Mouse (Mus musculus) MEL (cell line): Measurements from ENCODE around the gene Kctd11. TPM values are rescaled to one million over a fixed set of nuclear protein-coding genes. Genes with fewer than 3 reads are reported as not detected.

Experiments used
- DNase-seq: peaks from one replicate; pipeline ENCODE4 v3.0.0; 2011; ENCODE audit warnings: low read depth, low spot score
- H3K27ac ChIP-seq: 2 replicates; pipeline ENCODE4 v1.5.1; 2012; ENCODE audit warnings: low read depth, mild to moderate bottlenecking, control low read depth, low read length, moderate library complexity; ENCODE audit not compliant: control insufficient read depth
- H3K27me3 ChIP-seq, 2 experiments: fragments of 150-350 bp in 1 of 2; sonication (generic) in 1 of 2; 2 replicates each; pipeline ENCODE4 v1.6.1; 2012; ENCODE audit warnings: low read length in 2 of 2, mild to moderate bottlenecking in 2 of 2, improper control_type of control experiment in 1 of 2, moderate library complexity in 1 of 2; ENCODE audit not compliant: insufficient read depth in 2 of 2, control insufficient read depth in 1 of 2
- H3K36me3 ChIP-seq, 2 experiments: 2 replicates each; pipeline ENCODE4 v1.6.1; 2012 to 2014; ENCODE audit warnings: low read length in 2 of 2, improper control_type of control experiment in 1 of 2, inconsistent platforms in 1 of 2, mild to moderate bottlenecking in 1 of 2; ENCODE audit not compliant: insufficient read depth in 2 of 2, control insufficient read depth in 1 of 2
- H3K4me1 ChIP-seq, 2 experiments: fragments of 150-350 bp in 1 of 2; sonication (generic) in 1 of 2; 2 replicates each; pipeline ENCODE4 v1.6.1; 2012; ENCODE audit warnings: low read length in 2 of 2, improper control_type of control experiment in 1 of 2, mild to moderate bottlenecking in 1 of 2; ENCODE audit not compliant: insufficient read depth in 2 of 2, control insufficient read depth in 1 of 2
- H3K4me3 ChIP-seq, 2 experiments: fragments of 150-350 bp in 1 of 2; sonication (generic) in 1 of 2; 2 replicates each; pipeline ENCODE4 v1.5.1; 2012; ENCODE audit warnings: low read depth in 2 of 2, low read length in 2 of 2, mild to moderate bottlenecking in 2 of 2, moderate library complexity in 2 of 2, control low read depth in 1 of 2, improper control_type of control experiment in 1 of 2; ENCODE audit not compliant: control insufficient read depth in 1 of 2, insufficient read depth in 1 of 2
- H3K79me2 ChIP-seq: 2 replicates; pipeline ENCODE4 v1.6.1; 2012; ENCODE audit warnings: mild to moderate bottlenecking, low read length, moderate library complexity; ENCODE audit not compliant: control insufficient read depth, poor library complexity, insufficient read depth
- H3K9ac ChIP-seq: 2 replicates; pipeline ENCODE4 v1.6.1; 2012; ENCODE audit warnings: low read depth, mild to moderate bottlenecking, control low read depth, low read length, moderate library complexity; ENCODE audit not compliant: control insufficient read depth, poor library complexity, severe bottlenecking
- H3K9me3 ChIP-seq: fragments of 150-350 bp; sonication (generic); replicated peaks from 2 replicates; pipeline ENCODE4 v1.6.1; 2012; ENCODE audit warnings: mild to moderate bottlenecking, low read length, improper control_type of control experiment, moderate library complexity; ENCODE audit not compliant: insufficient read depth
- BHLHE40 ChIP-seq: IDR thresholded peaks from 2 replicates; pipeline ENCODE4 v1.6.1; 2012; ENCODE audit warnings: low read depth, mild to moderate bottlenecking, inconsistent platforms, low read length, improper control_type of control experiment, borderline replicate concordance
- CHD1 ChIP-seq: IDR thresholded peaks from 2 replicates; pipeline ENCODE4 v1.6.1; 2012; ENCODE audit warnings: low read depth, mild to moderate bottlenecking, inconsistent platforms, low read length, improper control_type of control experiment
- E2F4 ChIP-seq: IDR thresholded peaks from 2 replicates; pipeline ENCODE4 v1.6.1; 2011; ENCODE audit warnings: low read depth, low read length, improper control_type of control experiment, borderline replicate concordance
- ELF1 ChIP-seq: IDR thresholded peaks from 2 replicates; pipeline ENCODE4 v1.6.1; 2014; ENCODE audit warnings: low read depth, mild to moderate bottlenecking, inconsistent platforms, low read length, improper control_type of control experiment, moderate library complexity
- EP300 ChIP-seq, 2 experiments: IDR thresholded peaks; 2 replicates each; pipeline ENCODE4 v1.6.1; 2011; ENCODE audit warnings: improper control_type of control experiment in 2 of 2, low read length in 2 of 2, low read depth in 1 of 2, mild to moderate bottlenecking in 1 of 2
- ETS1 ChIP-seq: IDR thresholded peaks from 2 replicates; pipeline ENCODE4 v1.6.1; 2012; ENCODE audit warnings: low read depth, mild to moderate bottlenecking, inconsistent platforms, low read length, improper control_type of control experiment, moderate library complexity
- GATA1 ChIP-seq: IDR thresholded peaks from 2 replicates; pipeline ENCODE4 v1.6.1; 2011; ENCODE audit warnings: low read depth, low read length, improper control_type of control experiment
- HCFC1 ChIP-seq: IDR thresholded peaks from 2 replicates; pipeline ENCODE4 v1.6.1; 2012; ENCODE audit warnings: low read depth, mild to moderate bottlenecking, inconsistent platforms, low read length, improper control_type of control experiment, moderate library complexity
- JUND ChIP-seq: IDR thresholded peaks from 2 replicates; pipeline ENCODE4 v1.6.1; 2011; ENCODE audit warnings: low read depth, mild to moderate bottlenecking, improper control_type of control experiment, low read length
- MAFK ChIP-seq: IDR thresholded peaks from 2 replicates; pipeline ENCODE4 v1.6.1; 2011; ENCODE audit warnings: low read depth, mild to moderate bottlenecking, low read length, improper control_type of control experiment, borderline replicate concordance
- MAX ChIP-seq: IDR thresholded peaks from 2 replicates; pipeline ENCODE4 v1.6.1; 2011; ENCODE audit warnings: low read length, improper control_type of control experiment
- MEF2A ChIP-seq: IDR thresholded peaks from 2 replicates; pipeline ENCODE4 v1.6.1; 2014; ENCODE audit warnings: low read depth, mild to moderate bottlenecking, inconsistent platforms, low read length, improper control_type of control experiment; ENCODE audit not compliant: poor library complexity, insufficient replicate concordance, severe bottlenecking; ENCODE audit errors: extremely low read depth
- MYB ChIP-seq: IDR thresholded peaks from 2 replicates; pipeline ENCODE4 v1.6.1; 2011; ENCODE audit warnings: mild to moderate bottlenecking, low read depth, low read length, improper control_type of control experiment
- MYC ChIP-seq: IDR thresholded peaks from 2 replicates; pipeline ENCODE4 v1.6.1; 2011; ENCODE audit warnings: low read depth, mild to moderate bottlenecking, low read length, improper control_type of control experiment, moderate library complexity
- NELFE ChIP-seq: IDR thresholded peaks from 2 replicates; pipeline ENCODE4 v1.6.1; 2011; ENCODE audit warnings: low read depth, low read length, improper control_type of control experiment
- POLR2AphosphoS5 ChIP-seq: IDR thresholded peaks from 2 replicates; pipeline ENCODE4 v1.6.1; 2012; ENCODE audit warnings: low read depth, borderline replicate concordance, mild to moderate bottlenecking, inconsistent platforms, low read length, moderate library complexity, mixed read lengths
- RCOR1 ChIP-seq: IDR thresholded peaks from 2 replicates; pipeline ENCODE4 v1.6.1; 2012; ENCODE audit warnings: low read depth, mild to moderate bottlenecking, inconsistent platforms, low read length, improper control_type of control experiment
- SIN3A ChIP-seq: IDR thresholded peaks from 2 replicates; pipeline ENCODE4 v1.6.1; 2012; ENCODE audit warnings: low read length, improper control_type of control experiment, inconsistent platforms
- SMC3 ChIP-seq: IDR thresholded peaks from 2 replicates; pipeline ENCODE4 v1.6.1; 2011; ENCODE audit warnings: low read depth, low read length, improper control_type of control experiment
- TBP ChIP-seq: IDR thresholded peaks from 2 replicates; pipeline ENCODE4 v1.8.0; 2011; ENCODE audit warnings: low read depth, low read length, improper control_type of control experiment
- TCF12 ChIP-seq: IDR thresholded peaks from 2 replicates; pipeline ENCODE4 v1.6.1; 2014; ENCODE audit warnings: low read depth, mild to moderate bottlenecking, inconsistent platforms, low read length, improper control_type of control experiment, moderate library complexity
- USF2 ChIP-seq, 2 experiments: IDR thresholded peaks; 2 replicates each; pipeline ENCODE4 v1.6.1; 2011 to 2012; ENCODE audit warnings: improper control_type of control experiment in 2 of 2, low read length in 2 of 2, borderline replicate concordance in 1 of 2, inconsistent platforms in 1 of 2, low read depth in 1 of 2, mild to moderate bottlenecking in 1 of 2; ENCODE audit not compliant: insufficient read depth in 1 of 2
- ZKSCAN1 ChIP-seq: IDR thresholded peaks from 2 replicates; pipeline ENCODE4 v1.6.1; 2012; ENCODE audit warnings: low read depth, mild to moderate bottlenecking, inconsistent platforms, low read length, improper control_type of control experiment, moderate library complexity
- ZNF384 ChIP-seq: IDR thresholded peaks from 2 replicates; pipeline ENCODE4 v1.6.1; 2012; ENCODE audit warnings: low read depth, mild to moderate bottlenecking, inconsistent platforms, low read length, improper control_type of control experiment
- polyA plus RNA-seq, 2 experiments: library from polyadenylated mRNA; stranded (reverse) in 1 of 2; unstranded in 1 of 2; fragments of >175 nt in 1 of 2; fragments of >200 nt in 1 of 2; gene quantifications; 2 replicates each; pipeline versions ENCODE4 v1.2.1 to v1.2.4; 2012; ENCODE audit warnings: low replicate concordance in 2 of 2, low read depth in 1 of 2; ENCODE audit not compliant: insufficient read length in 2 of 2, insufficient read depth in 1 of 2, missing spikeins in 1 of 2
- total RNA-seq: library from RNA; depleted of rRNA; stranded (reverse); fragments of 300-350 nt; gene quantifications from 2 replicates; pipeline ENCODE4 v1.2.3, GENCODE M21; 2012

Kctd11 gene
- total and polyA plus RNA-seq, 3 experiments: 0.19 to 0.49 TPM; not detected in 1

- no peaks in the 10 kb centered on the region for H3K27me3 ChIP-seq
- H3K79me2 ChIP-seq: no peaks in the 10 kb centered on the region
- H3K4me1 ChIP-seq: peaks cover 11 to 57% of the 10 kb centered on the region in 2 experiments
- peak overlapping the region; percentile 39 for H3K27ac ChIP-seq
- TF ChIP-seq E2F4 (no peak), MAX (no peak), SIN3A (no peak), NELFE (no peak), TBP (no peak), TCF12 (no peak), MEF2A (no peak), POLR2AphosphoS5 (no peak), HCFC1 (no peak)
- TF ChIP-seq, all 39 proteins: peak for 0
- no peaks in the 10 kb centered on the region for H3K9me3 ChIP-seq
- no peak overlapping the region for H3K4me3 ChIP-seq
- no peak for DNase-seq
- H3K36me3 ChIP-seq: peaks cover 0 to 33% of the 10 kb centered on the region in 2 experiments; a peak in 2 of 4 replicates
- no peak overlapping the region for H3K9ac ChIP-seq
Measured at GRCm38 (mm10) chr11:69878399-69878798, 2.8 kb downstream of the Kctd11 start.

GRCm38 (mm10) chr11:69877878-69878277 lies 3.3 kb downstream of the Kctd11 start, which contains the start of gene Tmem95:
Gene Tmem95 (minus strand): TSS chr11:69878018.
- Histone ChIP-seq H3K9me3 (no peaks in the 10 kb centered on the region), H3K4me3 (peak within 1 kb of the TSS in 1 of 2 experiments; percentile 22; a peak in 3 of 4 replicates), H3K9ac (peak within 1 kb of the TSS; percentile 47), H3K27me3 (no peaks in the 10 kb centered on the region), H3K27ac (peak within 1 kb of the TSS; percentile 39), H3K36me3 (peaks cover 0 to 31% of the 10 kb centered on the region in 2 experiments; a peak in 2 of 4 replicates), H3K79me2 (no peaks in the 10 kb centered on the region), H3K4me1 (peaks cover 11 to 54% of the 10 kb centered on the region in 2 experiments)
- TF ChIP-seq SMC3: no peak
- TF ChIP-seq ZKSCAN1: no peak
- TF ChIP-seq CHD1: no peak
- no peak for TF ChIP-seq MYB
- TF ChIP-seq MEF2A: no peak
- TF ChIP-seq POLR2AphosphoS5: no peak
- TF ChIP-seq SIN3A: no peak
- TF ChIP-seq BHLHE40: no peak
- TF ChIP-seq ETS1: no peak
- TF ChIP-seq EP300 (IDR thresholded peaks at IDR 0.05; ENCODE audit: low read depth in 1 of 2, low read length in 2 of 2): no peak
- TF ChIP-seq USF2 (IDR thresholded peaks at IDR 0.05; ENCODE audit: borderline replicate concordance in 1 of 2, insufficient read depth in 1 of 2, low read depth in 1 of 2, low read length in 2 of 2): no peak
- TF ChIP-seq MAFK: no peak
- TF ChIP-seq RCOR1: no peak
- no peak for TF ChIP-seq ELF1
- TF ChIP-seq NELFE: no peak
- TF ChIP-seq GATA1: no peak
- no peak for TF ChIP-seq MYC
- TF ChIP-seq ZNF384: no peak
- TF ChIP-seq JUND: no peak
- DNase-seq: no peak
